Mouse (Mus musculus) brain, embryonic 18.5 days (tissue): ENCODE data around the gene Mat2b.

ENCODE experiments used
- DNase-seq: peaks from one replicate; pipeline ENCODE4 v3.0.0-alpha.2; 2012; ENCODE audit warnings: low read depth, low spot score

The Mat2b gene

DNA sequence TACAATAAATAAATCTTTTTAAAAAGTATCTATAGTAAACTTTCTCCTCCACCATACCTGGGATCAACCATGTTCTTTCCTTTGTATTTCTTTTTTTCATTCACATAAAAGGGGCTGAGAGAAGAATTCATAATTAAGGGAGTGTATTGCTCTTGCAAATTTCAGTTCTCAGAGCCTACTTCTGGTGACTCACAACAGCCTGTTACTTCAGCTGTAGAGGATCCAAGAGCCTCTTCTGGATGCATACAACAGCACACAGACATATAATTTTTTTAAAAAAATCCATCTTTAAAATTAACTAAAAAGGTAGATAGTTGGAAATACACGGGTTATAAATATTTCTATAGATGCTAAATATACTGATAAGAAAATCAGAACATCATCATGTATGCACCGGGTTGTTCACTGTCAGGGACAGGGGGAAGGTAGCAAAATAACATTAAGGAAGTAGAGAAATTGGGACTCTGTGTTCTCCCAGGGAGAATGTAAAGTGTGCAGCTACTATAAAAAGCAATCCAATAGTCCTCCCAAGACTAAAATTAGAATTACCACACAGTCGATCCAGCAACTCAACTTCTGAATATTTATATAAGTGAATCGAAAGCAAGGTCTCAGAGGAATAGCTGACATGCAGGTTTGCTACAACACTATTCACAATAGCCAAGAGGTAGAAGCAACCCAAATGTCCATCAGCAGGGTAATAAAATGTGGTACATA, 19.8 kb downstream of the Mat2b start:
- no peak for DNase-seq

DNA sequence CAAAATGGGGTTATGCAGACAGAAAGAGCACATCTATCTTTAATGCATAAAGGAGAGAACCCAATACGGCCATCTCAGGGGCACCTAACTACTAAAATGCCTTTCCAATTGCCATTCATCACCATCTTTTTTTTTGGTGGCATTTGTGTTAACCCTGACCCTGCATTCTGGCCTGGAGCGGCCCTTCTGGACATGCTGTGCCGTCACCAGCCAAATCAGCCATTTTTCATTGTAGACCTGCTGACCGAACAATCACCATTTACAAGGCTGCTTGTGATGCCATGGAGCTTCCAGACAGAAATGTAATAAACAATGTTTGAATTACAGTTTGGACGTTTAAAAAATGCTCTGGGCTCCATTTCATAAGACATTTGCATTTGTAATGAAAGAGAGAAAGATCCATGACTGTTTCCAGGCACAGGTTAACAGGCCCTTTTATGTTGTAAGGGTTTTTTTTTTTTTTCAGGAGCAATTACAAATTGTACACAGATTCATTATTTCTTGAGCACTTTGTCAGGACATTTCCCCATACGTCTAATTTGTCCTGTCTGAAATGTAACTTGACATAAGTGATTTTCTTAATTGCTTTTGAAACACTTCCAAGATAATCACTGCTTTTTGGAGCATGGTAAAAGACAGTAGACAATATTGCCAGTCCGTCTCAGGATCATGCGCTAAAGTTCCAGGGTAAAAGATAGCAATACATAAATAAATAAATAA, 45.1 kb downstream of the Mat2b start:
- DNase-seq = peak; percentile 0

DNA sequence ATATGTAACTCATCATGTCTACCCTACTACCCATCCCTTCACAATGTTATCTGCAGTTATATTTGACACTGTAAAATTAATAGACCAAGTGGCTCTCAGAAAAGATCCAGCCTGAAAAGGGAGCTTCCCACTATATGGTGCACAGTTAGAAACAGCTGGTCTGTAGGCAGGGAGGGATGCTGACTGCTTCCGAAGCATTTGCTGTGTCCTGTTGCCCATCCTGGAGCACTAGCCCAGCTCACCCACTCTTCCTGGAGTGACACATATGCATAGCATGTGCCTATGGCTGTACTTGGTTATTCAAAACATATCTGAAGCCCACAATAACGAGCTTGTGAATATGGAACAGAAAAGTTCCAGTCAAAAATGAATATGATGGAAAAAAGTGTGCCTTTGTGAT, 47.8 kb downstream of the Mat2b start:
- no peak for DNase-seq
